Mouse (Mus musculus): ENCODE measurements at regions not wholly inside any gene's neighbourhood (a gene's known extent, or its start where the extent isn't known, plus 50 kb on each side); places are given as distances from the start of the nearest gene placed in this dataset.

DNA sequence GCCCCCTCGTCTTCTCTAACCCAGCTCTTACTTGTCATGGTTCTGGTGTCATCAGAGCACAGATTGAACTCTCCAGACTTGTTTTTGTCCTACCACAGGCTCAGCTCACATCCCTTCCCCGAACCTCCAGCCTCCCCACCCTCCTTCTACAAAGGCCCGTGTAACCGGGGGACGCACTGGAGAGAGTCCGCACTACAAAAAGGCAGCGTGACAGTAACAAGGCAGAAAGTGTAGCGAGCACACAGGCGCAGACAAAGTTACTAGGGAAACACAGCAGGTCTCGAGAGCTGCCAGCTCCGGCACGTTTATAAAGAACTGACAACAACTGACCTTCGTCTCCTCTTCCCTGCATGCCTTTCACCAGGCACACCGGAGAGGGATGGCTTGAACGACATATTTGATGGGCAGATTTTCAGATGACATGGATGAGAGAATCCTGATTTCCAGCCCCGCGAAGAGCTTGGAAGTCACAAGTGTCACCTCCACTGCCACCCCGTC is 260.2 kb upstream of the Zfp64 start:
- Histone ChIP-seq H3K9me3 (ENCODE audit: control insufficient read depth, low read length) (no peaks in the 10 kb centered on the region), H3K27me3 (ENCODE audit: control insufficient read depth, insufficient read depth, low read length) (no peaks in the 10 kb centered on the region), H3K4me1 (replicated peaks; ENCODE audit: control insufficient read depth, insufficient read depth) (no peaks in the 10 kb centered on the region), H3K4me2 (replicated peaks; ENCODE audit: low read depth) (no peak overlapping the region), H3K36me3 (ENCODE audit: control insufficient read depth, insufficient read depth, low read length) (no peaks in the 10 kb centered on the region), H3K27ac (replicated peaks) (no peak overlapping the region), H3K9ac (ENCODE audit: low read length) (no peak overlapping the region), H3K4me3 (ENCODE audit: low read depth, low read length) (no peak overlapping the region)
- WGBS: 80% methylated on average over 18 of the region's 18 CpGs
- no peak for DNase-seq (ENCODE audit: low spot score)
- ATAC-seq (ENCODE audit: low FRiP score, low TSS enrichment): no peak
- TF ChIP-seq EP300 (optimal IDR thresholded peaks at IDR 0.05): no peak
- TF ChIP-seq CTCF (IDR thresholded peaks at IDR 0.05; ENCODE audit: low read depth): no peak

GRCm38 (mm10) chr2:169214396-169214795 is 259.0 kb upstream of the Zfp64 start:
- no peak for TF ChIP-seq EP300 (optimal IDR thresholded peaks at IDR 0.05)
- TF ChIP-seq CTCF (IDR thresholded peaks at IDR 0.05; ENCODE audit: low read depth): no peak

GRCm38 (mm10) chr2:169213314-169213713 is 257.9 kb upstream of the Zfp64 start:
- H3K36me3 ChIP-seq (ENCODE audit: control insufficient read depth, insufficient read depth, low read length): no peaks in the 10 kb centered on the region
- WGBS: 68% methylated on average over 10 of the region's 10 CpGs
- TF ChIP-seq CTCF (IDR thresholded peaks at IDR 0.05; ENCODE audit: low read depth) (no peak), EP300 (optimal IDR thresholded peaks at IDR 0.05) (no peak)
- DNase-seq (ENCODE audit: low spot score) (no peak), ATAC-seq (ENCODE audit: low FRiP score, low TSS enrichment) (no peak)
- H3K4me3 ChIP-seq (ENCODE audit: low read depth, low read length): no peak overlapping the region
- no peak overlapping the region for H3K4me2 ChIP-seq (replicated peaks; ENCODE audit: low read depth)
- no peaks in the 10 kb centered on the region for H3K4me1 ChIP-seq (replicated peaks; ENCODE audit: control insufficient read depth, insufficient read depth)
- H3K9ac ChIP-seq (ENCODE audit: low read length): no peak overlapping the region
- H3K27me3 ChIP-seq (ENCODE audit: control insufficient read depth, insufficient read depth, low read length): no peaks in the 10 kb centered on the region
- no peak overlapping the region for H3K27ac ChIP-seq (replicated peaks)
- no peaks in the 10 kb centered on the region for H3K9me3 ChIP-seq (ENCODE audit: control insufficient read depth, low read length)

More at GRCm38 (mm10) chr2:169214396-169214795, 259.0 kb upstream of the Zfp64 start:
- DNase-seq (ENCODE audit: low spot score) (no peak), ATAC-seq (ENCODE audit: low FRiP score, low TSS enrichment) (no peak)
- Histone ChIP-seq H3K27ac (replicated peaks) (no peak overlapping the region), H3K4me1 (replicated peaks; ENCODE audit: control insufficient read depth, insufficient read depth) (no peaks in the 10 kb centered on the region), H3K27me3 (ENCODE audit: control insufficient read depth, insufficient read depth, low read length) (no peaks in the 10 kb centered on the region), H3K9ac (ENCODE audit: low read length) (no peak overlapping the region), H3K4me3 (ENCODE audit: low read depth, low read length) (no peak overlapping the region), H3K36me3 (ENCODE audit: control insufficient read depth, insufficient read depth, low read length) (no peaks in the 10 kb centered on the region), H3K9me3 (ENCODE audit: control insufficient read depth, low read length) (no peaks in the 10 kb centered on the region), H3K4me2 (replicated peaks; ENCODE audit: low read depth) (no peak overlapping the region)
- WGBS: 82% methylated on average over 1 of the region's 1 CpGs

GRCm38 (mm10) chr2:169212676-169213257 is 257.4 kb upstream of the Zfp64 start:
- WGBS: 30% methylated on average over 3 of the region's 3 CpGs
- Histone ChIP-seq H3K36me3 (ENCODE audit: control insufficient read depth, insufficient read depth, low read length) (no peaks in the 10 kb centered on the region), H3K9ac (ENCODE audit: low read length) (no peak overlapping the region), H3K9me3 (ENCODE audit: control insufficient read depth, low read length) (no peaks in the 10 kb centered on the region), H3K4me3 (ENCODE audit: low read depth, low read length) (no peak overlapping the region), H3K4me2 (replicated peaks; ENCODE audit: low read depth) (no peak overlapping the region), H3K4me1 (replicated peaks; ENCODE audit: control insufficient read depth, insufficient read depth) (no peaks in the 10 kb centered on the region), H3K27me3 (ENCODE audit: control insufficient read depth, insufficient read depth, low read length) (no peaks in the 10 kb centered on the region), H3K27ac (replicated peaks) (no peak overlapping the region)
- TF ChIP-seq CTCF (IDR thresholded peaks at IDR 0.05; ENCODE audit: low read depth) (no peak), EP300 (optimal IDR thresholded peaks at IDR 0.05) (no peak)
- ATAC-seq (ENCODE audit: low FRiP score, low TSS enrichment) (no peak), DNase-seq (ENCODE audit: low spot score) (no peak)

GRCm38 (mm10) chr2:169204254-169204752 is 248.9 kb upstream of the Zfp64 start:
- no peaks in the 10 kb centered on the region for H3K9me3 ChIP-seq (ENCODE audit: control insufficient read depth, low read length)
- WGBS: 29% methylated on average over 19 of the region's 19 CpGs
- H3K9ac ChIP-seq (ENCODE audit: low read length): no peak overlapping the region
- ATAC-seq (ENCODE audit: low FRiP score, low TSS enrichment) (no peak), DNase-seq (ENCODE audit: low spot score) (no peak)
- no peaks in the 10 kb centered on the region for H3K36me3 ChIP-seq (ENCODE audit: control insufficient read depth, insufficient read depth, low read length)
- no peaks in the 10 kb centered on the region for H3K4me1 ChIP-seq (replicated peaks; ENCODE audit: control insufficient read depth, insufficient read depth)
- H3K27me3 ChIP-seq (ENCODE audit: control insufficient read depth, insufficient read depth, low read length): no peaks in the 10 kb centered on the region
- H3K27ac ChIP-seq (replicated peaks): no peak overlapping the region
- no peak overlapping the region for H3K4me3 ChIP-seq (ENCODE audit: low read depth, low read length)
- TF ChIP-seq EP300 (optimal IDR thresholded peaks at IDR 0.05) (no peak), CTCF (IDR thresholded peaks at IDR 0.05; ENCODE audit: low read depth) (no peak)
- H3K4me2 ChIP-seq (replicated peaks; ENCODE audit: low read depth): no peak overlapping the region

DNA sequence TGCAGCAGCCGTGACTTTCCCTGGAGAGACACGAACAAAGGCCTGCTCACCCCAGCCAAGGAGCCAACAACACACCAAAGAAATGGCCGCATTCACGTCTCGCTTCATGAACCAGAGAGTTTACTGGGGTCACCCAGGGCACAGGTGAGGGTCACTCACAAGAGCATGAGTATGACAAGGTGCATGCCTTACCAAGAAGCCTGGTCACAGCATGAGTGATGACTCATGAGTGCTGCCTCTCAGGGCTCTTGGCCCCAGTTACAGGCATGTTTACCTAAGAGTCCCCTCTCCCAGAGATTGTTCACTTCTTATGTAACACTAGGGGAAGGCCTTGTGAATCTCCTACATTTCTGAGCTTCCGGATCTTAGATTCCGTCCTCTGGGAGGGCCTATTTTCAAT is 236.6 kb upstream of the Zfp64 start:
- ATAC-seq (ENCODE audit: low FRiP score, low TSS enrichment) (no peak), DNase-seq (ENCODE audit: low spot score) (no peak)

More for the DNA sequence above, 236.6 kb upstream of the Zfp64 start:
- no peaks in the 10 kb centered on the region for H3K9me3 ChIP-seq (ENCODE audit: control insufficient read depth, low read length)
- no peak overlapping the region for H3K27ac ChIP-seq (replicated peaks)
- WGBS: 82% methylated on average over 7 of the region's 7 CpGs
- H3K36me3 ChIP-seq (ENCODE audit: control insufficient read depth, insufficient read depth, low read length): no peaks in the 10 kb centered on the region
- no peak overlapping the region for H3K4me3 ChIP-seq (ENCODE audit: low read depth, low read length)
- TF ChIP-seq CTCF (IDR thresholded peaks at IDR 0.05; ENCODE audit: low read depth) (no peak), EP300 (optimal IDR thresholded peaks at IDR 0.05) (no peak)
- no peak overlapping the region for H3K4me2 ChIP-seq (replicated peaks; ENCODE audit: low read depth)
- no peaks in the 10 kb centered on the region for H3K27me3 ChIP-seq (ENCODE audit: control insufficient read depth, insufficient read depth, low read length)
- H3K4me1 ChIP-seq (replicated peaks; ENCODE audit: control insufficient read depth, insufficient read depth): no peaks in the 10 kb centered on the region
- no peak overlapping the region for H3K9ac ChIP-seq (ENCODE audit: low read length)

All from stomach, postnatal 0 days (tissue).